Mouse (Mus musculus): Measurements from ENCODE around the gene Zfp654. TPM values are rescaled to one million over a fixed set of nuclear protein-coding genes. Genes with fewer than 3 reads are reported as not detected.
A peak's percentile ranks its signal among the peaks of the same experiment; 100 is the strongest.

Zfp654 gene
- polyA plus RNA-seq (2016; fragmentation: Nextera tagmentation; extraction: Ambion mirVana), result 5.4 and 5.6 TPM in 2 replicates

- H3K4me3 ChIP-seq, result peak within 1 kb of the TSS; percentile 94
- H3K27me3 ChIP-seq (ENCODE audit: poor library complexity, severe bottlenecking), result no peaks in the 10 kb centered on the region
- peak; percentile 100 for DNase-seq (ENCODE audit: extremely low spot score, low spot score)
- peak within 1 kb of the TSS; percentile 97 for H3K27ac ChIP-seq
- H3K9me3 ChIP-seq, result no peaks in the 10 kb centered on the region
- peaks cover 31% of the 10 kb centered on the region for H3K36me3 ChIP-seq (replicated peaks)
- peaks cover 32% of the 10 kb centered on the region for H3K4me1 ChIP-seq
- under 1% methylated on average over 84 of the region's 85 CpGs for WGBS
Observed at GRCm38 (mm10) chr16:64851563-64852362, at the start of gene Zfp654, which contains the start of gene Cggbp1. Zfp654 (minus strand) TSS chr16:64851652. Cggbp1 (plus strand) TSS chr16:64851996.

GRCm38 (mm10) chr16:64899084-64899483 is 47.6 kb upstream of the Zfp654 start:
- no peak overlapping the region for H3K27ac ChIP-seq
- no peaks in the 10 kb centered on the region for H3K27me3 ChIP-seq (ENCODE audit: poor library complexity, severe bottlenecking)
- DNase-seq (ENCODE audit: extremely low spot score, low spot score), result no peak
- no peak overlapping the region for H3K4me3 ChIP-seq
- H3K36me3 ChIP-seq (replicated peaks), result no peaks in the 10 kb centered on the region
- WGBS, result 74% methylated on average over 2 of the region's 2 CpGs
- no peaks in the 10 kb centered on the region for H3K9me3 ChIP-seq
- no peaks in the 10 kb centered on the region for H3K4me1 ChIP-seq

GRCm38 (mm10) chr16:64889496-64889895 is 38.0 kb upstream of the Zfp654 start:
- WGBS, result 97% methylated on average over 3 of the region's 3 CpGs
- H3K27me3 ChIP-seq (ENCODE audit: poor library complexity, severe bottlenecking), result no peaks in the 10 kb centered on the region
- H3K4me1 ChIP-seq, result peaks cover 11% of the 10 kb centered on the region
- peaks cover 7% of the 10 kb centered on the region for H3K9me3 ChIP-seq
- no peak for DNase-seq (ENCODE audit: extremely low spot score, low spot score)
- H3K36me3 ChIP-seq (replicated peaks), result no peaks in the 10 kb centered on the region
- no peak overlapping the region for H3K4me3 ChIP-seq
- H3K27ac ChIP-seq, result no peak overlapping the region

GRCm38 (mm10) chr16:64885547-64885946 is 34.1 kb upstream of the Zfp654 start:
- no peak overlapping the region for H3K27ac ChIP-seq
- peaks cover 7% of the 10 kb centered on the region for H3K9me3 ChIP-seq
- 49% methylated on average over 4 of the region's 4 CpGs for WGBS
- H3K27me3 ChIP-seq (ENCODE audit: poor library complexity, severe bottlenecking), result no peaks in the 10 kb centered on the region
- peaks cover 15% of the 10 kb centered on the region for H3K4me1 ChIP-seq
- no peak for DNase-seq (ENCODE audit: extremely low spot score, low spot score)
- no peaks in the 10 kb centered on the region for H3K36me3 ChIP-seq (replicated peaks)
- H3K4me3 ChIP-seq, result no peak overlapping the region

GRCm38 (mm10) chr16:64885142-64885541 is 33.7 kb upstream of the Zfp654 start:
- no peaks in the 10 kb centered on the region for H3K27me3 ChIP-seq (ENCODE audit: poor library complexity, severe bottlenecking)
- H3K4me1 ChIP-seq, result peaks cover 15% of the 10 kb centered on the region

GRCm38 (mm10) chr16:64884420-64884838 is 33.0 kb upstream of the Zfp654 start:
- Histone ChIP-seq H3K4me1 (peaks cover 15% of the 10 kb centered on the region), H3K4me3 (no peak overlapping the region), H3K9me3 (peaks cover 7% of the 10 kb centered on the region), H3K27ac (no peak overlapping the region), H3K36me3 (replicated peaks) (no peaks in the 10 kb centered on the region), H3K27me3 (ENCODE audit: poor library complexity, severe bottlenecking) (no peaks in the 10 kb centered on the region)
- no peak for DNase-seq (ENCODE audit: extremely low spot score, low spot score)
- WGBS, result 44% methylated on average over 3 of the region's 3 CpGs

More at GRCm38 (mm10) chr16:64885142-64885541, 33.7 kb upstream of the Zfp654 start:
- Histone ChIP-seq H3K9me3 (peaks cover 7% of the 10 kb centered on the region), H3K36me3 (replicated peaks) (no peaks in the 10 kb centered on the region), H3K27ac (no peak overlapping the region), H3K4me3 (no peak overlapping the region)
- WGBS, result 30% methylated on average over 3 of the region's 3 CpGs
- no peak for DNase-seq (ENCODE audit: extremely low spot score, low spot score)

- peaks cover 15% of the 10 kb centered on the region for H3K4me1 ChIP-seq
Observed at GRCm38 (mm10) chr16:64883896-64884295, 32.4 kb upstream of the Zfp654 start.

GRCm38 (mm10) chr16:64881442-64881841 is 30.0 kb upstream of the Zfp654 start:
- no peak for DNase-seq (ENCODE audit: extremely low spot score, low spot score)
- no peaks in the 10 kb centered on the region for H3K36me3 ChIP-seq (replicated peaks)
- H3K4me1 ChIP-seq, result peaks cover 15% of the 10 kb centered on the region
- H3K27me3 ChIP-seq (ENCODE audit: poor library complexity, severe bottlenecking), result no peaks in the 10 kb centered on the region
- H3K4me3 ChIP-seq, result no peak overlapping the region
- WGBS, result 79% methylated on average over 2 of the region's 2 CpGs
- no peaks in the 10 kb centered on the region for H3K9me3 ChIP-seq
- H3K27ac ChIP-seq, result no peak overlapping the region

More at GRCm38 (mm10) chr16:64883896-64884295, 32.4 kb upstream of the Zfp654 start:
- no peaks in the 10 kb centered on the region for H3K36me3 ChIP-seq (replicated peaks)
- H3K4me3 ChIP-seq, result no peak overlapping the region
- no peak for DNase-seq (ENCODE audit: extremely low spot score, low spot score)
- H3K27me3 ChIP-seq (ENCODE audit: poor library complexity, severe bottlenecking), result no peaks in the 10 kb centered on the region
- 88% methylated on average over 5 of the region's 5 CpGs for WGBS
- H3K9me3 ChIP-seq, result peaks cover 5% of the 10 kb centered on the region
- no peak overlapping the region for H3K27ac ChIP-seq

- peaks cover 15% of the 10 kb centered on the region for H3K4me1 ChIP-seq
- no peak for DNase-seq (ENCODE audit: extremely low spot score, low spot score)
- no peak overlapping the region for H3K4me3 ChIP-seq
- H3K36me3 ChIP-seq (replicated peaks), result no peaks in the 10 kb centered on the region
- no peak overlapping the region for H3K27ac ChIP-seq
- H3K27me3 ChIP-seq (ENCODE audit: poor library complexity, severe bottlenecking), result no peaks in the 10 kb centered on the region
- 72% methylated on average over 3 of the region's 3 CpGs for WGBS
- H3K9me3 ChIP-seq, result no peaks in the 10 kb centered on the region
Observed at GRCm38 (mm10) chr16:64880986-64881385, 29.5 kb upstream of the Zfp654 start.

- DNase-seq (ENCODE audit: extremely low spot score, low spot score), result no peak
- no peaks in the 10 kb centered on the region for H3K36me3 ChIP-seq (replicated peaks)
- H3K27me3 ChIP-seq (ENCODE audit: poor library complexity, severe bottlenecking), result no peaks in the 10 kb centered on the region
- H3K4me3 ChIP-seq, result no peak overlapping the region
- peaks cover 6% of the 10 kb centered on the region for H3K4me1 ChIP-seq
- H3K9me3 ChIP-seq, result no peaks in the 10 kb centered on the region
- 90% methylated on average over 5 of the region's 5 CpGs for WGBS
- no peak overlapping the region for H3K27ac ChIP-seq
Observed at GRCm38 (mm10) chr16:64879735-64880134, 28.3 kb upstream of the Zfp654 start.

GRCm38 (mm10) chr16:64878611-64879132 is 27.2 kb upstream of the Zfp654 start:
- Histone ChIP-seq H3K9me3 (no peaks in the 10 kb centered on the region), H3K36me3 (replicated peaks) (no peaks in the 10 kb centered on the region), H3K27me3 (ENCODE audit: poor library complexity, severe bottlenecking) (no peaks in the 10 kb centered on the region), H3K4me1 (no peaks in the 10 kb centered on the region), H3K27ac (no peak overlapping the region), H3K4me3 (no peak overlapping the region)
- 89% methylated on average over 3 of the region's 3 CpGs for WGBS
- no peak for DNase-seq (ENCODE audit: extremely low spot score, low spot score)

- H3K9me3 ChIP-seq, result no peaks in the 10 kb centered on the region
- DNase-seq (ENCODE audit: extremely low spot score, low spot score), result no peak
- H3K36me3 ChIP-seq (replicated peaks), result no peaks in the 10 kb centered on the region
- no peaks in the 10 kb centered on the region for H3K27me3 ChIP-seq (ENCODE audit: poor library complexity, severe bottlenecking)
- 0 out of 2 replicates have a peak, but pooled peaks cover 3% of the 10 kb centered on the region for H3K4me1 ChIP-seq
- no peak overlapping the region for H3K27ac ChIP-seq
- no peak overlapping the region for H3K4me3 ChIP-seq
- WGBS, result 91% methylated on average over 3 of the region's 3 CpGs
Observed at GRCm38 (mm10) chr16:64877314-64877713, 25.9 kb upstream of the Zfp654 start.

- no peak for DNase-seq (ENCODE audit: extremely low spot score, low spot score)
- Histone ChIP-seq H3K9me3 (no peaks in the 10 kb centered on the region), H3K36me3 (replicated peaks) (no peaks in the 10 kb centered on the region), H3K4me3 (no peak overlapping the region), H3K4me1 (0 out of 2 replicates have a peak, but pooled peaks cover 3% of the 10 kb centered on the region), H3K27me3 (ENCODE audit: poor library complexity, severe bottlenecking) (no peaks in the 10 kb centered on the region), H3K27ac (no peak overlapping the region)
- 77% methylated on average over 4 of the region's 4 CpGs for WGBS
Observed at GRCm38 (mm10) chr16:64876631-64877265, 25.3 kb upstream of the Zfp654 start.
